Mouse (Mus musculus): ENCODE results near the gene Ttc28. TPM values are rescaled to one million over a fixed set of nuclear protein-coding genes. Genes with fewer than 3 reads are reported as not detected.

Gene Ttc28
- total RNA-seq, 2 experiments from 2014 or later = 19.6 to 23.4 TPM

DNA sequence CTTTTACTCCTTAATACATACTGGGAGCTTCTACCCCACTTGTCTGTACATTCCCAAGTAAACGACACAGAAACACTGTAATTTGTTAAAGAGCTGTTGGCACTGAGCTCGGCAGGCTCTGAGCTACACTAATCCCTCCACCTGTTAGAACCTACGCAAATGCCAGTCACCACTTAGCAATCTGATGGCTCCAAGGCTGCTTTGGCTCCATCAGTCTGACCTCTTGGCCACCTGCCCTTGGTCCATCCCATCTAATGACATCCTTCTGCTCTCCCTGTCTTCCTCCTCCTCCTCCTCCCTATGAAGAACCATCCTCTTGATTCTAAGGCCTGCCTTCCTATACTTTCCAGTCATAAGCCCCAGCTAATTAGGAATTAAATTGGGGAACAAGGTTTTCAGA, 437.9 kb downstream of the Ttc28 start:
- DNase-seq (ENCODE audit: low spot score in 2 of 2) = no peak

DNA sequence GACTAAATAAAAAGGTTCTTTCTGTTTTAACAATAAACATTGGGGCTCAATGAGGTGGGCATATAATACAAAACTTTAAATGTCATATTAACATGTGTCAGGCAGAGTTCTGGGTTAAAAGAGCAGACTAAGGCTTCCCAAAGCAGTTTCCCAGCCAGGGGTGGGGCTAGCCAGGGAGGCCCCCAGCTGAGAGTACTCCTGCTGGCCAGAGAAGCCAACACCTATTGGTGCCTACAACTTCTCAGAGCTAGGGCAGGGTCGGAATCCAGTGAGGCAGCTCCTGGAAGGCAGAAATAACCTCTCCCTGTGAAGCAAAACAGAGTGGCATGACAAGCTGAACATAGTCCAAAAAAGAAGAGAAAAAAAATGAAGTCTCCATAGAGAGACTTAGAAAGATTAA, 439.3 kb downstream of the Ttc28 start:
- no peak for DNase-seq (ENCODE audit: low spot score in 2 of 2)

GRCm38 (mm10) chr5:111325813-111326212, 446.2 kb downstream of the Ttc28 start:
- DNase-seq (ENCODE audit: low spot score in 2 of 2) = no peak

GRCm38 (mm10) chr5:111327420-111327819, 447.8 kb downstream of the Ttc28 start:
- no peak for DNase-seq (ENCODE audit: low spot score in 2 of 2)

- no peak for DNase-seq (ENCODE audit: low spot score in 2 of 2)
Observed at GRCm38 (mm10) chr5:111329782-111330416, 450.3 kb downstream of the Ttc28 start.

GRCm38 (mm10) chr5:111330417-111331098, 451.0 kb downstream of the Ttc28 start, which contains the start of gene Pitpnb:
TSS of gene Pitpnb (plus strand) at chr5:111330763.
- peak; percentile 98 for DNase-seq (ENCODE audit: low spot score in 2 of 2)

- DNase-seq (ENCODE audit: low spot score in 2 of 2) = no peak
Observed at GRCm38 (mm10) chr5:111331099-111331435, 451.5 kb downstream of the Ttc28 start.

GRCm38 (mm10) chr5:111335939-111336691, 456.5 kb downstream of the Ttc28 start:
- DNase-seq (ENCODE audit: low spot score in 2 of 2) = no peak

Small RNA genes lying within 50 kb of the gene (microRNA-seq; reads per million reads assigned to microRNA genes)
- gene Mir701 = 23.5 to 30.9 reads per million in 2 experiments

Other genes with a start within 250 kb of the Ttc28 start
- 10 to 100 TPM; 27.4 to 30.7 TPM for gene Noc4l, start 226.4 kb upstream of the Ttc28 start, total RNA-seq (2021)
- 10 to 100 TPM; 21.7 to 24.2 TPM for gene Ddx51, start 226.4 kb upstream of the Ttc28 start, total RNA-seq (2021)
- 100 to 1,000 TPM in 1 of 2 experiments, 10 to 100 TPM in 1; 90.9 to 101 TPM for gene Ep400, start 109.1 kb upstream of the Ttc28 start, total RNA-seq (2021)
- 10 to 100 TPM; 16.1 to 18.5 TPM for gene Pus1, start 99.1 kb upstream of the Ttc28 start, total RNA-seq (2021)
- 10 to 100 TPM; 66.6 to 67.6 TPM for gene Ulk1, start 69.7 kb upstream of the Ttc28 start, total RNA-seq (2021)
- 10 to 100 TPM in 1 of 2 experiments, 1 to 10 TPM in 1; 8.9 to 10.4 TPM for gene Hscb, start 40.0 kb upstream of the Ttc28 start, total RNA-seq (2021)
- 1 to 10 TPM; 2.3 to 2.5 TPM for gene Chek2, start 39.8 kb upstream of the Ttc28 start, total RNA-seq (2021)